Mouse (Mus musculus): ENCODE data around the gene Vav2. TPM values are rescaled to one million over a fixed set of nuclear protein-coding genes. Genes with fewer than 3 reads are reported as not detected.

Vav2 gene
- polyA plus RNA-seq, 1 experiment from 2014 or later: 4.5 TPM

- Histone ChIP-seq H3K4me3 (no peak overlapping the region), H3K9me3 (replicated peaks) (no peaks in the 10 kb centered on the region), H3K27me3 (replicated peaks) (no peaks in the 10 kb centered on the region), H3K9ac (no peak overlapping the region), H3K4me2 (no peak overlapping the region), H3K36me3 (no peaks in the 10 kb centered on the region), H3K27ac (ENCODE audit: poor library complexity, severe bottlenecking) (no peak overlapping the region), H3K4me1 (replicated peaks) (peaks cover 20% of the 10 kb centered on the region)
- ATAC-seq (ENCODE audit: insufficient number of reproducible peaks, low FRiP score): no peak
- 81% methylated on average over 5 of the region's 5 CpGs for WGBS
Observed at GRCm38 (mm10) chr2:27316167-27316566, 110.7 kb downstream of the Vav2 start.

- ATAC-seq (ENCODE audit: insufficient number of reproducible peaks, low FRiP score): no peak
- no peak overlapping the region for H3K27ac ChIP-seq (ENCODE audit: poor library complexity, severe bottlenecking)
- no peaks in the 10 kb centered on the region for H3K9me3 ChIP-seq (replicated peaks)
- no peaks in the 10 kb centered on the region for H3K27me3 ChIP-seq (replicated peaks)
- H3K4me3 ChIP-seq: no peak overlapping the region
- no peak overlapping the region for H3K9ac ChIP-seq
- 82% methylated on average over 5 of the region's 5 CpGs for WGBS
- peaks cover 22% of the 10 kb centered on the region for H3K4me1 ChIP-seq (replicated peaks)
- no peak overlapping the region for H3K4me2 ChIP-seq
- no peaks in the 10 kb centered on the region for H3K36me3 ChIP-seq
Observed at GRCm38 (mm10) chr2:27314269-27314668, 112.6 kb downstream of the Vav2 start.

- no peaks in the 10 kb centered on the region for H3K36me3 ChIP-seq
- no peak for ATAC-seq (ENCODE audit: insufficient number of reproducible peaks, low FRiP score)
- no peak overlapping the region for H3K27ac ChIP-seq (ENCODE audit: poor library complexity, severe bottlenecking)
Observed at GRCm38 (mm10) chr2:27312500-27312899, 114.3 kb downstream of the Vav2 start.

GRCm38 (mm10) chr2:27311606-27312005, 115.2 kb downstream of the Vav2 start:
- H3K27ac ChIP-seq (ENCODE audit: poor library complexity, severe bottlenecking): no peak overlapping the region
- H3K36me3 ChIP-seq: no peaks in the 10 kb centered on the region
- 0 out of 2 replicates have a peak, but pooled peaks cover 3% of the 10 kb centered on the region for H3K9me3 ChIP-seq (replicated peaks)
- no peak overlapping the region for H3K4me2 ChIP-seq
- 87% methylated on average over 3 of the region's 3 CpGs for WGBS
- H3K4me3 ChIP-seq: no peak overlapping the region
- H3K4me1 ChIP-seq (replicated peaks): peaks cover 19% of the 10 kb centered on the region
- no peak overlapping the region for H3K9ac ChIP-seq
- ATAC-seq (ENCODE audit: insufficient number of reproducible peaks, low FRiP score): 0 out of 2 replicates have a peak, but pooled peaks have one; percentile 10
- H3K27me3 ChIP-seq (replicated peaks): no peaks in the 10 kb centered on the region

More at GRCm38 (mm10) chr2:27312500-27312899, 114.3 kb downstream of the Vav2 start:
- Histone ChIP-seq H3K4me2 (no peak overlapping the region), H3K4me1 (replicated peaks) (peaks cover 19% of the 10 kb centered on the region), H3K9ac (no peak overlapping the region), H3K27me3 (replicated peaks) (no peaks in the 10 kb centered on the region), H3K9me3 (replicated peaks) (0 out of 2 replicates have a peak, but pooled peaks cover 3% of the 10 kb centered on the region), H3K4me3 (no peak overlapping the region)
- 54% methylated on average over 3 of the region's 3 CpGs for WGBS

GRCm38 (mm10) chr2:27310908-27311307, 115.9 kb downstream of the Vav2 start:
- H3K4me1 ChIP-seq (replicated peaks): peaks cover 19% of the 10 kb centered on the region
- no peaks in the 10 kb centered on the region for H3K27me3 ChIP-seq (replicated peaks)
- ATAC-seq (ENCODE audit: insufficient number of reproducible peaks, low FRiP score): no peak
- 0 out of 2 replicates have a peak, but pooled peaks cover 3% of the 10 kb centered on the region for H3K9me3 ChIP-seq (replicated peaks)
- no peak overlapping the region for H3K4me3 ChIP-seq
- 80% methylated on average over 5 of the region's 5 CpGs for WGBS
- H3K27ac ChIP-seq (ENCODE audit: poor library complexity, severe bottlenecking): no peak overlapping the region
- no peak overlapping the region for H3K9ac ChIP-seq
- no peak overlapping the region for H3K4me2 ChIP-seq
- no peaks in the 10 kb centered on the region for H3K36me3 ChIP-seq

- peaks cover 19% of the 10 kb centered on the region for H3K4me1 ChIP-seq (replicated peaks)
- H3K9me3 ChIP-seq (replicated peaks): 0 out of 2 replicates have a peak, but pooled peaks cover 3% of the 10 kb centered on the region
- no peak for ATAC-seq (ENCODE audit: insufficient number of reproducible peaks, low FRiP score)
- WGBS: 70% methylated on average over 5 of the region's 5 CpGs
- no peak overlapping the region for H3K4me2 ChIP-seq
- H3K9ac ChIP-seq: no peak overlapping the region
- no peak overlapping the region for H3K27ac ChIP-seq (ENCODE audit: poor library complexity, severe bottlenecking)
- H3K36me3 ChIP-seq: no peaks in the 10 kb centered on the region
- no peak overlapping the region for H3K4me3 ChIP-seq
- H3K27me3 ChIP-seq (replicated peaks): no peaks in the 10 kb centered on the region
Observed at GRCm38 (mm10) chr2:27310221-27310620, 116.6 kb downstream of the Vav2 start.

- Histone ChIP-seq H3K4me2 (no peak overlapping the region), H3K27me3 (replicated peaks) (no peaks in the 10 kb centered on the region), H3K4me1 (replicated peaks) (peaks cover 14% of the 10 kb centered on the region), H3K4me3 (no peak overlapping the region), H3K36me3 (no peaks in the 10 kb centered on the region), H3K27ac (ENCODE audit: poor library complexity, severe bottlenecking) (no peak overlapping the region), H3K9ac (no peak overlapping the region), H3K9me3 (replicated peaks) (peaks cover 3% of the 10 kb centered on the region; the same call in 1 of the 2 replicates)
- WGBS: 87% methylated on average over 8 of the region's 8 CpGs
- no peak for ATAC-seq (ENCODE audit: insufficient number of reproducible peaks, low FRiP score)
Observed at GRCm38 (mm10) chr2:27306628-27307027, 120.2 kb downstream of the Vav2 start.

GRCm38 (mm10) chr2:27304741-27305140, 122.1 kb downstream of the Vav2 start:
- WGBS: 63% methylated on average over 13 of the region's 13 CpGs
- Histone ChIP-seq H3K27ac (ENCODE audit: poor library complexity, severe bottlenecking) (no peak overlapping the region), H3K4me3 (no peak overlapping the region), H3K9ac (no peak overlapping the region), H3K4me2 (no peak overlapping the region), H3K36me3 (no peaks in the 10 kb centered on the region), H3K9me3 (replicated peaks) (peaks cover 3% of the 10 kb centered on the region; the same call in 1 of the 2 replicates), H3K4me1 (replicated peaks) (peaks cover 14% of the 10 kb centered on the region), H3K27me3 (replicated peaks) (no peaks in the 10 kb centered on the region)
- ATAC-seq (ENCODE audit: insufficient number of reproducible peaks, low FRiP score): no peak; the same call in 1 of the 2 replicates

GRCm38 (mm10) chr2:27304074-27304473, 122.8 kb downstream of the Vav2 start:
- Histone ChIP-seq H3K4me3 (no peak overlapping the region), H3K9me3 (replicated peaks) (peaks cover 3% of the 10 kb centered on the region; the same call in 1 of the 2 replicates), H3K4me1 (replicated peaks) (peaks cover 11% of the 10 kb centered on the region), H3K9ac (no peak overlapping the region), H3K4me2 (no peak overlapping the region), H3K36me3 (no peaks in the 10 kb centered on the region), H3K27ac (ENCODE audit: poor library complexity, severe bottlenecking) (no peak overlapping the region), H3K27me3 (replicated peaks) (no peaks in the 10 kb centered on the region)
- no peak for ATAC-seq (ENCODE audit: insufficient number of reproducible peaks, low FRiP score)

- Histone ChIP-seq H3K9ac (no peak overlapping the region), H3K4me2 (no peak overlapping the region), H3K36me3 (peaks cover 2% of the 10 kb centered on the region; the same call in 1 of the 2 replicates), H3K4me1 (replicated peaks) (peaks cover 8% of the 10 kb centered on the region), H3K27ac (ENCODE audit: poor library complexity, severe bottlenecking) (no peak overlapping the region), H3K4me3 (no peak overlapping the region), H3K9me3 (replicated peaks) (no peaks in the 10 kb centered on the region; the same call in 1 of the 2 replicates), H3K27me3 (replicated peaks) (no peaks in the 10 kb centered on the region)
- 77% methylated on average over 12 of the region's 12 CpGs for WGBS
- no peak for ATAC-seq (ENCODE audit: insufficient number of reproducible peaks, low FRiP score)
Observed at GRCm38 (mm10) chr2:27301444-27302111, 125.3 kb downstream of the Vav2 start.

- Histone ChIP-seq H3K9me3 (replicated peaks) (no peaks in the 10 kb centered on the region; the same call in 1 of the 2 replicates), H3K4me3 (no peak overlapping the region), H3K27ac (ENCODE audit: poor library complexity, severe bottlenecking) (no peak overlapping the region), H3K4me1 (replicated peaks) (peaks cover 8% of the 10 kb centered on the region), H3K9ac (no peak overlapping the region), H3K4me2 (no peak overlapping the region), H3K36me3 (peaks cover 2% of the 10 kb centered on the region; the same call in 1 of the 2 replicates), H3K27me3 (replicated peaks) (no peaks in the 10 kb centered on the region)
- ATAC-seq (ENCODE audit: insufficient number of reproducible peaks, low FRiP score): no peak
- WGBS: 65% methylated on average over 13 of the region's 13 CpGs
Observed at GRCm38 (mm10) chr2:27300725-27301443, 125.9 kb downstream of the Vav2 start.
